Mouse (Mus musculus) kidney, embryonic 15.5 days (tissue): ENCODE results near the gene Fam118a. TPM values are rescaled to one million over a fixed set of nuclear protein-coding genes. Genes with fewer than 3 reads are reported as not detected.

ENCODE experiments used
- ATAC-seq: fragments of 200-750 bp; cut with Nextera tagmentation; replicated peaks from 2 replicates; pipeline ENCODE4 v1.8.0; 2017; ENCODE audit warnings: moderate TSS enrichment; ENCODE audit not compliant: low FRiP score
- H3K27ac ChIP-seq: fragments of 300-500 bp; sonication (generic); 2 replicates; pipeline ENCODE4 v1.5.1; 2015; ENCODE audit warnings: mild to moderate bottlenecking, inconsistent platforms
- H3K27me3 ChIP-seq: fragments of 300-500 bp; sonication (generic); 2 replicates; pipeline ENCODE4 v1.6.1; 2015; ENCODE audit warnings: inconsistent platforms
- H3K36me3 ChIP-seq: fragments of 300-500 bp; sonication (generic); 2 replicates; pipeline ENCODE4 v1.6.1; 2015; ENCODE audit warnings: inconsistent platforms
- H3K4me1 ChIP-seq: fragments of 300-500 bp; sonication (generic); 2 replicates; pipeline ENCODE4 v1.6.1; 2015; ENCODE audit warnings: inconsistent platforms
- H3K4me2 ChIP-seq: fragments of 300-500 bp; sonication (generic); 2 replicates; pipeline ENCODE4 v1.6.1; 2015; ENCODE audit warnings: moderate library complexity, mild to moderate bottlenecking, inconsistent platforms
- H3K4me3 ChIP-seq: fragments of 300-500 bp; sonication (generic); replicated peaks from 2 replicates; pipeline ENCODE4 v1.5.1; 2015; ENCODE audit warnings: mild to moderate bottlenecking, inconsistent platforms
- H3K9ac ChIP-seq: fragments of 300-500 bp; sonication (generic); 2 replicates; pipeline ENCODE4 v1.6.1; 2015; ENCODE audit warnings: mild to moderate bottlenecking, inconsistent platforms
- H3K9me3 ChIP-seq: fragments of 300-500 bp; sonication (generic); replicated peaks from 2 replicates; pipeline ENCODE4 v1.6.1; 2016; ENCODE audit warnings: inconsistent platforms
- WGBS: fragments of 180-500 bp; shearing (Covaris S2); methylation state at CpG from one replicate; pipeline ENCODE4 v1.1.7; 2015; ENCODE audit warnings: mixed read lengths; 5-methylcytosine and 5-hydroxymethylcytosine counted together
- polyA plus RNA-seq: library from polyadenylated mRNA; unstranded; fragments of >200 nt; fragmentation: Nextera tagmentation; extraction: Ambion mirVana; gene quantifications from 2 replicates; pipeline ENCODE4 v1.2.1, GENCODE M21; 2015

The Fam118a gene
- polyA plus RNA-seq, 1 experiment from 2014 or later = 23.0 TPM

DNA sequence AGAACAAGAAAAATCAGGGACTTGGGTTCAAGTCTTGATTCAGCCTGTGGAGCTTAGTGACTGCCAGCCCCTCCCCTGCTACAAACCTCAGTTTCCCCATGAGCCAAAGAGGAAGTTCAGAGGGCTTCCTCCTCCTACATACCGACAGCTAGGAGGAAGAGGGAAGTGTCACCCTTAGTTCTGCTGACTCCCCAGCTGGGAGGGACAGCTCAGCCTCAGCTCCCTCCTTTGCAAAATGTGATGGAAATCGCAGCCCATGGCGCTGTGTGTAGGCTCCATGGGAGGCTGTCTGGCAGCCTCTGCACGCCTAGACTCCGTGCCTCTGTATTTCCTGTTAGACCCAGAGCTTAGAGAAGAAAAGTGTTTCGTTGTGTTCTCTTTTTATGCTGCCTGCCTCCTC, 34.2 kb upstream of the Fam118a start:
- ATAC-seq = no peak
- no peak overlapping the region for H3K27ac ChIP-seq
- no peak overlapping the region for H3K4me2 ChIP-seq
- peaks cover 3% of the 10 kb centered on the region; the same call in 1 of the 2 replicates for H3K4me1 ChIP-seq
- H3K9ac ChIP-seq = no peak overlapping the region
- 32% methylated on average over 6 of the region's 6 CpGs for WGBS
- no peak overlapping the region for H3K4me3 ChIP-seq
- H3K27me3 ChIP-seq = no peaks in the 10 kb centered on the region
- H3K36me3 ChIP-seq = no peaks in the 10 kb centered on the region
- H3K9me3 ChIP-seq = no peaks in the 10 kb centered on the region

DNA sequence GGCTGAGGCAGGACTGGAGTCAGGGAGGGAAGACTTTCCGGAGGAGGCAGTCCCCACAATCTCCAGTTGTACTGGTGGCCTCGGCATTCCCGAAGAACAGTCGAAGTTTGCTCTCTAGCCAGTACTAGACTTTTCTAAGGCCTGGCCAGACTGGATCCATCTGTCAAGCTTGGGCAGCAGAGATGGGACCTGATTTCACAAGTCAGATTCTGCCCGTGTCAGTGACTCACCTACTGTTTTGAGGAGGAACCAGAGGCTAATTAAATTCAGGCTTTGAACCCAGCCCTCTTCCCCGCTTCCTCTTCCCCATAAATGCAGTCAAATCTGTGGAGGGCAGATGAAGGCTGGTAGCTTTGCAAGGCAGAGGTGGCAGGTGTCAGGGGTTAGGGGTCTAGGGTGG, 33.7 kb upstream of the Fam118a start:
- ATAC-seq = no peak
- Histone ChIP-seq H3K4me2 (no peak overlapping the region), H3K4me1 (peaks cover 3% of the 10 kb centered on the region; the same call in 1 of the 2 replicates), H3K4me3 (no peak overlapping the region), H3K9me3 (no peaks in the 10 kb centered on the region), H3K36me3 (no peaks in the 10 kb centered on the region), H3K27ac (no peak overlapping the region), H3K9ac (no peak overlapping the region), H3K27me3 (no peaks in the 10 kb centered on the region)
- WGBS = 37% methylated on average over 6 of the region's 6 CpGs

DNA sequence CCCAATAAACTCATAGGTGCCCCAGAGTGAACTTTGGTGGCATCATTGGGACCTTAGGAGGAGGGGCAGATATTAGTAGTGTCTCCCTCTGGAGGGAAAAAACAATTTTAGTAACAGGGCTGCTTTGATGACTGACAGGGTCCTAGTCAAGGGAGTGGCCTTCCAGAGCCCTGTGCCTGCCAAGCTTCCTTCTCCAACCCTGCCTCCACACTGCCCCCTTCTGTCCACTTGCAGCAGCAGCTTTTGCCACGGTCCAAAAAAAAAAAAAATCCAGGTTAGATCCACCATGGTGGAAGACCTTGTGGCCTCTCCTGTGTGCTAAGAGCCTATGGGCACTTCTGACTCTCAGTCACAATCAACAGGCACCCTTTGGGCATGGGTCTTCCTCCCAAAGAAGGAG, 32.8 kb upstream of the Fam118a start:
- 0% methylated on average over 1 of the region's 1 CpGs for WGBS
- Histone ChIP-seq H3K4me3 (no peak overlapping the region), H3K9ac (no peak overlapping the region), H3K4me1 (peaks cover 3% of the 10 kb centered on the region; the same call in 1 of the 2 replicates), H3K27ac (no peak overlapping the region), H3K9me3 (no peaks in the 10 kb centered on the region), H3K36me3 (no peaks in the 10 kb centered on the region), H3K4me2 (no peak overlapping the region), H3K27me3 (no peaks in the 10 kb centered on the region)
- no peak for ATAC-seq

DNA sequence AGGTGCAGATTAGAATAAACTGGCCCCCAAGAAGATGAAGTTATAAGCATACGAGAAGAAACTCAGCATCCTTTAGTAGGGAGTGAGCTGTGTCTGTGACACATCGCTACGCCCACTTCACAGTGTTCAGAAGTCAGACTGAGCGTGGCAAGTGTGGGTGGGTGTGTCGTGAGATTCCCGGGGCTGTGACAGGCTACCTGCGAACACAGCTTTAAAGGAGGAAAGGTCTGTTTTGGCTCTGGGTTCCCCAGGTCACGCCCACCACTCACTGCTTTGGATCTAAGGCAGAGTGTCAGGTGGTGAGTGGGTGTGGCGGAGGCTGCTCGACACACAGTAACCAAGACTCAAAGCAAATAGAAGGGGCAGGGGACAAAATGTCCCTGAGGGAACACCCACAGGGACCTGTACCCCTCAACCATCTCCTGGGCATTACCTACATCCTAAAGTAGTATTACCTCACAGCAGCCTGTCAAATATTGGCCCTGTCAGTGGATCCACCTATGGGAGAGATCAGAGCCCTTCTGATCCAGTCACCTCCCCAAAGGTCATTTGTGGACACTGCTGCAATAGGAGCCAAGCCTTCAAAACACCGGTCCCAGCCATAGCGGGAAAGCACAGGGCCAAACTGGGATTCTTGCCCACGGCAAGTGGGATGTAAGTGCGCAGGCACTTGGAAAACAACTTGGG, 30.8 kb upstream of the Fam118a start:
- H3K27ac ChIP-seq = no peak overlapping the region
- WGBS = 68% methylated on average over 14 of the region's 14 CpGs
- H3K9ac ChIP-seq = no peak overlapping the region
- H3K4me3 ChIP-seq = no peak overlapping the region
- peaks cover 11% of the 10 kb centered on the region for H3K4me1 ChIP-seq
- no peaks in the 10 kb centered on the region for H3K36me3 ChIP-seq
- 0 out of 2 replicates have a peak, but pooled peaks cover 2% of the 10 kb centered on the region for H3K27me3 ChIP-seq
- H3K4me2 ChIP-seq = no peak overlapping the region
- H3K9me3 ChIP-seq = no peaks in the 10 kb centered on the region
- no peak for ATAC-seq

DNA sequence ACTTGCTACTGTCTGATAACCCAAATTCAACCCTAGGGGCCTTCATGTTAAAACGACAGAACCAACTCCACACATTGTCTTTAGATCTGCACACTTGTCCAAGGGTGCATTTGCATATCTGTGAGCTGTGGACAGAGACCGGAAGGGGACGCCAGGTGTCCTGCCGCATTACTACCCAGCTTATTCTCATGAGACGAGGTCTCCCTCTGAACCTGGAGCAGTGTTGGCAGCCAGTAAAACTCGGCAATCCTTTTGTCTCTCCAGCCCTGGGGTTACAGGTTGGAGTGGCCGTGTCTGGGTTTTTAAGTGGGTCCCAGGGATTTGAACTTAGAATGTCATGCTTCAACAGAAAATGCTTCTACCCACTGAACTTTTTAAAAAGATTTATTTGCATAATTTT, 28.8 kb upstream of the Fam118a start:
- Histone ChIP-seq H3K9ac (no peak overlapping the region), H3K27ac (no peak overlapping the region), H3K9me3 (no peaks in the 10 kb centered on the region), H3K4me2 (no peak overlapping the region), H3K36me3 (no peaks in the 10 kb centered on the region), H3K27me3 (0 out of 2 replicates have a peak, but pooled peaks cover 2% of the 10 kb centered on the region), H3K4me1 (peaks cover 8% of the 10 kb centered on the region), H3K4me3 (no peak overlapping the region)
- no peak for ATAC-seq
- WGBS = 65% methylated on average over 7 of the region's 7 CpGs

DNA sequence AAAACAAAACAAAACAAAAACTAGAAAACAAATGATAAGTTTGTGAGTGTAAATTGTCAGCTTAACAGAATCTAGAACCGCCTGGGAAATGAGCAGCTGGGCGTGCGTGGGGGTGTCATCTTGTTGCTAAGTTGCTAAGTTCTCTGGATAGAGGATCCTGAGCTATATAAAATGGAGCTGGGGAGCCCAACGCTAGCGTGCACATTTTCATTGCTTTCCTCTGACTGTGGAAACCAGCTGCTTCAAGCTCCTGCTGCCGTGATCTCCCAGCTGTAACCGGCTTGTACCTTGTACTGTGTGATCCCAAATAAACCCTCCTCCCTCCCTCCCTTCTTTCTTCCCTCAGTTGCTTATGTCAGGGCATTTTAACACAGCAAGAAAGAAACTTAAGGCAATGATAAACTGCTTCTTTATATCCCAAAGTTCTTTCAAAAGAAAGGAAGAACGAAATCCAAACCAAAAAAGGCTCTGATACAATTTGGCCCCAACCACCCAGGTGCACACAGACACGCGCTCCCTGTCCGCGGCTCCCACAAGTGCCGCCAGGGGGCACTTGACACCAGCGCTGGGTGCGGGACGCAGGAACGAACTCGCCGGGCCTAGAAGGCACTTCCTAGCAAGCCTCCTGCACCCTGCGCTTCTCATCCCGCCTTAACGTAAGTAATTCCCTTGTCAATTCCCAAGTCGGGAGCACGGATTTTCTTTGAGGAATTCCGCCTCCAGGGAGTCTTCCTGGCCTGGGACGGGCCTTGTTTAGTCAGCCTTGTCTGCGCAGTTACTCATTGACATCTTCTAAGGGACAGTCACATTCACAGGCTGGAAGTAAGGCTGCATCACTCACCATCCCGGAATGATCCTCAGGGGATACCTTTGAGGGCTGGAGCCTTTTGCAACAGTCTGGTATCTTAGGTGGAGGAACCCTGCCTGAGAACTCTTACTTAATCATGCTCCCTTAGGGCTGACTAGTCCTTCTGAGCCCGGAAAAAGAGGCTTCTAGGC, 27.5 kb upstream of the Fam118a start:
- Histone ChIP-seq H3K4me2 (peak overlapping the region; percentile 38), H3K4me1 (peaks cover 8% of the 10 kb centered on the region), H3K36me3 (no peaks in the 10 kb centered on the region), H3K9me3 (no peaks in the 10 kb centered on the region), H3K9ac (no peak overlapping the region), H3K27me3 (0 out of 2 replicates have a peak, but pooled peaks cover 2% of the 10 kb centered on the region), H3K4me3 (no peak overlapping the region), H3K27ac (no peak overlapping the region)
- ATAC-seq = peak; percentile 84
- WGBS = 16% methylated on average over 29 of the region's 29 CpGs

DNA sequence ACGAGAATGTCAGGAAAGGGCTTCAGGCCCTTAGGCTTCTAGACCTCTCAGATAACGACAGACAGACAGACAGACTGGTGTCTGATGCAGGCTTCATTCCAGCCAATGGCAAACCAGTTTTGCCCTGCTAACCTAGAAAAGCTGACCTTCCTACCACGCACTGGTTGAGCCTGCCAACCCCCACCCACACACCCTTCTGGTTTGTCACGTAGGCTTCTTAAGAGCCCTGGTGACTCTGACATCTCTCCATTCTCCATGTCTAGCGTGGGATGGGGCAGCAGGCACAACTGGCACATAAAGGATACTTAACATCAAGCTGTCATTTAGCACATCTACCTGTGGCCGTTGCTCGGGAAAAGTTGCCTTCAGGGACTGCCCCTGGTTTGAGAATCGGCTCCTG, 19.1 kb upstream of the Fam118a start:
- 75% methylated on average over 8 of the region's 8 CpGs for WGBS
- Histone ChIP-seq H3K4me2 (no peak overlapping the region), H3K36me3 (no peaks in the 10 kb centered on the region), H3K4me1 (peaks cover 16% of the 10 kb centered on the region), H3K9me3 (no peaks in the 10 kb centered on the region), H3K9ac (no peak overlapping the region), H3K27ac (no peak overlapping the region), H3K4me3 (no peak overlapping the region), H3K27me3 (no peaks in the 10 kb centered on the region)
- no peak for ATAC-seq

DNA sequence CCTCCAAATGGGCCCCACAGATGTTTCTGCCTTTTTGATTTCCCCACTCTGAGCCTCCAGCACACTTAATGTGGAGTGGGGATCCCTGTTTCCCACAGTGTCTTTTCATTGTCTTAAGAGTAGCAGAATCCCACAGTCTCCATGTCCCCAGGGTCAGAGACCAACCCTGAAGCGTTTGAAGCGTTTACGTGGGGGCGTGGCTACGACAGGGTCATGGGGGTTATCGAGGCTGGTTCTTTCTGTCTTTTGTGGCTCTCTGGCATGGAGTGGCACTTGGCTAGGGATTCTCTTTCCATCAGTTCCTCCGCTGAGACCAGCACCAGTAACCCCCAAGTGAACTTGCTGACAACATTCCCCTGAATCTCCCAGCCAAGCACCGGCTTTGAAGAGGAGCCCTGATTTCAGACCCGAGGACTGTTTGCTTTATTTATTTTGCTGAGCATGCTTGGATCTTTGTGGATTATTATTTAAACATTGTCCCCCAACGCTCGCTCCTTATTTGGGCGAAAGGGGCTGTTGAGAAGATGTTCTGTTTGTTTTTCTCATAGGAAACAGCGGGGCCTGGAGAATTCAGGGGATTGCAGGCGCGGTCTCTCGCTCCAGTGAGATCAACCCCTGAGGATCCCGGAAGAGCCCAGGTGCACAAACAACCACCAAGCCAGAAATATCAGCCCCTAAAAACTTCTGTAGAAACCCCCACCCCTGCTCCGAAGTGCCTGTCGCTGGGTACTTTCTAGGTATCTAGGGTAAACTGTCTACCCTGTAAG, 16.7 kb upstream of the Fam118a start:
- peaks cover 18% of the 10 kb centered on the region for H3K4me1 ChIP-seq
- no peak overlapping the region for H3K4me3 ChIP-seq
- peaks cover 18% of the 10 kb centered on the region for H3K27me3 ChIP-seq
- H3K36me3 ChIP-seq = no peaks in the 10 kb centered on the region
- no peak for ATAC-seq
- H3K27ac ChIP-seq = peak overlapping the region; percentile 75
- no peaks in the 10 kb centered on the region for H3K9me3 ChIP-seq
- H3K4me2 ChIP-seq = peak overlapping the region; percentile 19; the same call in 1 of the 2 replicates
- WGBS = 23% methylated on average over 19 of the region's 19 CpGs
- no peak overlapping the region for H3K9ac ChIP-seq

DNA sequence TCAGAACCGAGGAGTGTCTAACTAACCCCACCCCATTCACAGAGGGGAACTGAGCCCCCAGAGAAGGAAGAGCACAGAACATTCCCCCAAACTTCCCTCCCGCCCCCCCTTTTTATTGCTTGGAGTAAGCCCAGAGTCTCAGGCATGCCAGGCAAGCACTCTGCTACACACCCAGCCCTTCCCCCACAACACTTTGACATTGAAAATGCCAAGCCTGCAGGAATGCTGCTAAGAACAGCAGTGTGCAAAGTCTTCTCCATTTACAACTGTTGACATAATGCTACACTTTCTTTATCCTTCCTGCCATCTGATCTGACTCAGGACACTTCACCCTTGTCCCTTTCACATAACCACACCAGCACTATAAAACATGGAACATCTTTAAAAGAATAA, 16.1 kb upstream of the Fam118a start:
- no peak overlapping the region for H3K4me3 ChIP-seq
- H3K36me3 ChIP-seq = no peaks in the 10 kb centered on the region
- 0 out of 2 replicates have a peak, but pooled peaks have one; percentile 56 for ATAC-seq
- 39% methylated on average over 2 of the region's 2 CpGs for WGBS
- H3K9ac ChIP-seq = no peak overlapping the region
- H3K4me2 ChIP-seq = peak overlapping the region; percentile 19; the same call in 1 of the 2 replicates
- H3K9me3 ChIP-seq = no peaks in the 10 kb centered on the region
- peaks cover 20% of the 10 kb centered on the region for H3K4me1 ChIP-seq
- peaks cover 24% of the 10 kb centered on the region for H3K27me3 ChIP-seq
- peak overlapping the region; percentile 75; the same call in 1 of the 2 replicates for H3K27ac ChIP-seq

DNA sequence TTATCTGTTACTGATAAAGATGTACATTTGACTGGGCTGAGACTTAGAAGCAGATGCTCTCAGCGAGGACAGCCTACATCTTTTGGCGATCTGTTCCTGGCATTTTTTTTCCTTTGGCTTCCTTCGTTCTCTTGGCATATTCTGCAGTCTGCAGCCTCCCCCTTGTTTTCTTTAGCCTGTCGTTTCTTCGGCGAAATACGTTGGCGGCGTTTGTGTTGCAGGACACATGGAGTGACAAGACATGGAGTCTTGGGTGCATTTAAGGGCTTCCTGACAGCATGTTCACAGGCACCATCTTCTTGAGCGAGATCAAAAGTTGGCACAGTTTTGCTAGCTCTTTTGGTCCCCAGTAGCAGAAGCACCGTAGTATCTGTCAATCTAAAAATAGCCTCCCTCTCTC, 13.0 kb upstream of the Fam118a start:
- Histone ChIP-seq H3K9me3 (no peaks in the 10 kb centered on the region), H3K4me2 (no peak overlapping the region), H3K36me3 (no peaks in the 10 kb centered on the region), H3K4me3 (no peak overlapping the region), H3K9ac (no peak overlapping the region), H3K27me3 (peaks cover 25% of the 10 kb centered on the region), H3K4me1 (peaks cover 20% of the 10 kb centered on the region), H3K27ac (no peak overlapping the region)
- ATAC-seq = no peak
- WGBS = 79% methylated on average over 11 of the region's 11 CpGs

DNA sequence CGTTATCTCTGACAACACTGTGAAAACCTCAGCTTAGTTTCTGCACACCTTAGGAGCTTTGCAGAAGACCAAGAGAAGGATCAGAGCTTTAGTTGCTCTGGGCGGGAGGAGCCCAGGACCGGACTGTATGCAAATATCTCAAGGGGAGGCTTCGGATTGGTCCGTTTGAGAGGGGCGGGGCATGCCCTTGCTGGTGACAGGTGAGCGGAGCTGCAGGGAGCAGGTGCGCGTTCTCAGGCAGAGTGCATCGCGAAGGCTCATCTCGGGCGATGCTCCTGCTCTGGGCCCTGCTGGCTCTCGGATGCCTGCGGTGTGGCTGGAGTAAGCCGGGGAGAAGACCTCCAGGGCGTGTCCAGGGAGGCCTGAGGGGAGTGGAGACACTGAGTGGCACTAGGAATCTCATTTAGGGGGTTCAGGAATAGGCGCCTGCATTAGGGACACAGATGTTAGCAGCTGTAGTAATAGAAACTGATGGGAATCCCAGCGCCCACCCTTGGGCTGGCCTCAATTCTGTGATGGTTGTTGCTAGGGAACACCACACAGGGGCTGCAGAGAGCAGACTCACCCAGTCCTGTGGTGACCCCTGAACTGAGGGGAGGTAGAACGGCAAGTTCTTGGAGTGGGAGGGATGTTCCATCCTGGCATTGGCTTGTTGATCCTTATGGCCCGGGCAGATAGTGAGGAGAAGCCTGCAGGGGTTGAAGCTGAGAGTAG, 11.6 kb upstream of the Fam118a start, which contains the start of gene Upk3a:
TSS of gene Upk3a (plus strand) at position 191 of the 714 bp plus-strand sequence.
- Histone ChIP-seq H3K4me1 (peaks cover 16% of the 10 kb centered on the region), H3K27me3 (peaks cover 25% of the 10 kb centered on the region), H3K27ac (no peak within 1 kb of the TSS), H3K9ac (no peak within 1 kb of the TSS), H3K36me3 (no peaks in the 10 kb centered on the region), H3K4me3 (no peak within 1 kb of the TSS), H3K9me3 (no peaks in the 10 kb centered on the region), H3K4me2 (peak within 1 kb of the TSS; percentile 27)
- ATAC-seq = no peak; the same call in 1 of the 2 replicates
- WGBS = 8% methylated on average over 21 of the region's 21 CpGs
